Mouse (Mus musculus): ENCODE measurements around the gene Sema4a.

- no peak for TF ChIP-seq EP300 (IDR thresholded peaks at IDR 0.05; ENCODE audit: low read depth)
- TF ChIP-seq CTCF (IDR thresholded peaks at IDR 0.05; ENCODE audit: low read depth) = no peak
Measured at GRCm38 (mm10) chr3:88454762-88455587, 6.0 kb downstream of the Sema4a start.

All from heart, postnatal 0 days (tissue).